Mouse (Mus musculus) kidney, adult 9 months (tissue): Measurements from ENCODE around the gene Homer2.

ENCODE experiments used
- DNase-seq: peaks from one replicate; pipeline ENCODE4 v3.0.0; 2022

Gene Homer2

DNA sequence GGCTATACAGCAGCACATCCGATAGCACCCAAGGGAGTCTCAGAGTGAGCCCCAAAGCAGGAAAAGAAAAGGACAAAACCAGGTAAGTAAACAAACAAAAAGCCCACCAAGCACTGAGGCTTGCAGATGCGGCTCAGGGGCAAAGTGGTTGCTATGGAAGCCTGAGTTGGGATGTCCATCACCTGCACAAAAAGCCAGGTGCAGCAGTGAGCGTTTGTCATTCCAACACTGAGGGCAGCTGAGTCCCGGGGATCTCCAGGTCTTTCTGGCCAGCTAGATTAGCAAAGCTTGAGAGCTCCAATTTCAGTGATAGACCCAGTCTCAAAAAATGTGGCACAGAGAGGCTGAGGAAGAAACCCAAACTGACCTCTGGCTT is 149.4 kb downstream of the Homer2 start:
- DNase-seq, result no peak

DNA sequence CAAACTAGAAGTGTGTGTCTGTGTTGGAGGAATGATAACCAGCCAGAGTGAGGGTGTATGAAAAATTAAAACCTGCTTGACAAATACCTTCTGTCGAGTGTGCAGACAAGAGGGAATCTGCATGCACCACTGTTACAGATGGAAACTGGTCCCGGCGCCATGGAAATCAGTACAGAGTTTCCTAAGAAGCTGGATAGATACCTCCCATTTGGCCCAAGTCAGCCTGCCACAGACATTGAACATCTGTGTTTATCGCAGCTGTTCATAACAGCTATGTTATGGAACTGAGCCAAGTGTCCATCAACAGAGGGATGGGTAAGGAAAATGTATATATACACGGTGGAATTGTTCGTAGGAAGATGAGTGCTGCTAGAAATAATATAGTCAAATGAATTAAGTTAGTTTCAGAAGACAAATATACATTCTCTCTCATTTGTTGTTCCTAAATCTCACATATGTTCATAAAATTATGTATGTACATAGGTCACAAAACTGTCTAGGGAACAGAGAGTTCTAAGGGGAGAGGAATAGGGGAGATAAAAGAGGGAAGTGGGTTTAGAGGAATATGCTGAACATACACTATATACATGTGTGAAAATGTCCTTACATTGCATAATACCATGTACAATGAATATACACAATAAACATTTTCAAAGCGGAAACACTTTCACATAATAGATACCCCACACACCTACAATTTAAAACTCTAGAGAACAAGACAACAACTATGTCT is 149.9 kb downstream of the Homer2 start:
- no peak for DNase-seq

DNA sequence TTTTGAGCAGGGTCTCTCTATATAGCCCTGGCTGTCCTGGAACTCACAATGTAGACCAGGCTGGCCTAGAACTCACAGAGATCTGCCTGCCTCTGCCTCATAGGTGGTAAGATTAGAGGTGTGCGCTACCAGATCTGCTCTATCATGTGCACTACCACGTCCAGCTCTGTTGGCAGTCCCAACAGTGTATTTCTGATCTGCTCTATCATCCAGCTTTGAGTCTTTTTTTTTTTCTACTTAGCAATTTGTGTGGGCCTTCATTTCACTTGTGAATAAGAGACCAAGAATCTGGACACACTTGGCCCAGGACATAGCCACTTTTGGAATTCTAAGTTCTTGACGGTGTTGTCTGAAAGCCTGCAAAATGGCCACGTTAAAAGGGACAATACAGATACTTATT is 150.5 kb downstream of the Homer2 start:
- DNase-seq, result no peak

DNA sequence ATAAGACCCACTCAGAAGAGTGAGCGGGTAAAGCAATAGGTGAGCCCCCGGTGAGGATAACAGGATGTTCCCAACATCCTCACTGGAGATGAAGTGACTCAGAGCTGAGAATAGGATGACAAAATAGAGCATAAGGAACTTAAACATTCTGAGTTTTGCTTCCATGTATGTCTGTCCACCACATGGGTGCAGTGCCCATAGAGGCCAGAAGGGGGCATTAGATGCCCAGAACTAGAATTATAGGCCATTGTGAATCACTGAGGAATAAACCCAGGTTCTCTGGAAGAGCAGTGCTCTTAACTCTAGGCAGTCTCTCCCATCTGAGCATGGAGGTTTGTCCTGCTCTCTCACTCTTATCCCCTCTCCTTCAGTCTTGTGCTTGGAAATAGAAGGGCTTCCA is 153.0 kb downstream of the Homer2 start:
- peak; percentile 46 for DNase-seq

DNA sequence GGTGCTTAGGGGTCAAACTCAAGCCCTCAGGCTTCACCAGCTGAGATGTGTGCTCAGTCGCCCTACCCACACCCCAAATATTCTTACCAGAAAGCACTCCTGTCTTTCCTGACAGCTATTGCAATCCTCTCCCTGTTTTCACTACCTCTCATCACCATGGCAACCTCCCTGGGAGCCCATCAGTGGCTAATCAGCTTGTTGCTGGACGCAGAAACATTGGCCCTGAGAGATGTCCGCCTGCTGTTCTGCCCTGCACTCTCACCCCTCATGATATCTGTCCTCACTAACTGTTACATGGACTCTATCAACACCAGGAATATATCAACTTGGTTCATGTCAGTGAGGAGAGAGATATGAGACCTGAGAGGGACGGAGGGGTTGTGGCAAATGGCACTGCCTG is 153.7 kb downstream of the Homer2 start:
- no peak for DNase-seq
